Mouse (Mus musculus) ES-E14 (cell line): ENCODE results near the gene Fnbp1.

Experiments
- CHD2 ChIP-seq: IDR thresholded peaks from 2 replicates; pipeline ENCODE4 v1.6.1; 2014; ENCODE audit warnings: mild to moderate bottlenecking, low read depth, low read length, inconsistent platforms
- HCFC1 ChIP-seq: IDR thresholded peaks from 2 replicates; pipeline ENCODE4 v1.6.1; 2012; ENCODE audit warnings: low read length, inconsistent platforms, borderline replicate concordance; ENCODE audit not compliant: insufficient read depth
- MAFK ChIP-seq: IDR thresholded peaks from 2 replicates; pipeline ENCODE4 v1.6.1; 2014; ENCODE audit warnings: mild to moderate bottlenecking, low read depth, low read length, inconsistent platforms; ENCODE audit not compliant: insufficient read depth
- ZC3H11A ChIP-seq: IDR thresholded peaks from 2 replicates; pipeline ENCODE4 v1.6.1; 2012; ENCODE audit warnings: low read depth, mild to moderate bottlenecking, inconsistent platforms, low read length, borderline replicate concordance
- ZNF384 ChIP-seq: IDR thresholded peaks from 2 replicates; pipeline ENCODE4 v1.6.1; 2012; ENCODE audit warnings: low read depth, low read length, inconsistent platforms

GRCm38 (mm10) chr2:31143768-31144695 lies 2.2 kb upstream of the Fnbp1 start:
- TF ChIP-seq ZNF384 (no peak), ZC3H11A (no peak), HCFC1 (no peak), CHD2 (no peak), MAFK (peak; percentile 58; the same call in 1 of the 2 replicates)
